Mouse (Mus musculus) kidney, adult 2 months (tissue): ENCODE measurements at regions not wholly inside any gene's neighbourhood (a gene's known extent, or its start where the extent isn't known, plus 50 kb on each side); places are given as distances from the start of the nearest gene placed in this dataset.

Source experiments
- DNase-seq: peaks from one replicate; pipeline ENCODE4 v3.0.0; 2021
- H3K27ac ChIP-seq: fragments of 200-500 bp; 2 replicates; pipeline ENCODE4 v1.5.1; 2012; ENCODE audit warnings: low read depth, low read length, control low read depth, inconsistent platforms; ENCODE audit not compliant: insufficient read depth
- H3K27me3 ChIP-seq: fragments of 200-500 bp; replicated peaks from 2 replicates; pipeline ENCODE4 v1.6.1; 2012; ENCODE audit warnings: mild to moderate bottlenecking, moderate library complexity, low read length, inconsistent platforms; ENCODE audit not compliant: control insufficient read depth, insufficient read depth
- H3K36me3 ChIP-seq: fragments of 200-500 bp; 2 replicates; pipeline ENCODE4 v1.6.1; 2012; ENCODE audit warnings: mild to moderate bottlenecking, moderate library complexity, low read length, inconsistent platforms; ENCODE audit not compliant: control insufficient read depth, insufficient read depth
- H3K4me1 ChIP-seq: fragments of 200-500 bp; 2 replicates; pipeline ENCODE4 v1.6.1; 2011; ENCODE audit warnings: low read length; ENCODE audit not compliant: control insufficient read depth, insufficient read depth
- H3K4me3 ChIP-seq: fragments of 200-500 bp; 2 replicates; pipeline ENCODE4 v1.5.1; 2011; ENCODE audit warnings: mild to moderate bottlenecking, low read depth, low read length, control low read depth; ENCODE audit not compliant: insufficient read depth
- CTCF ChIP-seq: fragments of 200-500 bp; conservative IDR thresholded peaks from 2 replicates; pipeline ENCODE4 v1.5.1; 2011; ENCODE audit warnings: low read depth, mild to moderate bottlenecking, control low read depth, low read length, moderate library complexity, mixed read lengths; ENCODE audit not compliant: insufficient read depth, insufficient read length
- POLR2A ChIP-seq: fragments of 200-500 bp; IDR thresholded peaks from one replicate; pipeline ENCODE4 v1.6.1; 2011; ENCODE audit warnings: low read depth, low read length, control low read depth
- WGBS: fragments of 180-500 bp; shearing (Covaris S2); methylation state at CpG from one replicate; pipeline ENCODE4 v1.1.7; 2018; 5-methylcytosine and 5-hydroxymethylcytosine counted together

DNA sequence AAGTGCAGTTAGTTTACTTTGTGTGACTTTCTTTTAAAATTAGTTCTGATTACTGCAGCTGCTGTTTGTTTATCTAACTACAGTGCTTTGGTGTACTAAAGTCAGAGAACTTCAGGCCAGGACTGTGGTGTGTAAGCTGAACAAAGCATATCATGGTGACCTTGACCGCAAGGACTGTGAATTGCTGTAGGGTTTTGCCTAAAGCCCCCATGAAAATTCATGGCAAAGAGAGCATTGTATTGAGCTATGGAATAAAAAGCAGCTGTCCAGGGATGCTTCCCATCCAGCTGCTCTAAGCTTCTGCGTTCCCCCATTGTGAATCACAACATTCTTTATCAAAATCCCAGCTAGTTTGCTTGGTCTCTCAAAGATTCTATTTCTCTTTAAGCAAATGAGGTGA, 173.0 kb upstream of the Spats2l start:
- Histone ChIP-seq H3K36me3 (no peaks in the 10 kb centered on the region), H3K4me1 (no peaks in the 10 kb centered on the region), H3K4me3 (no peak overlapping the region), H3K27ac (no peak overlapping the region), H3K27me3 (no peaks in the 10 kb centered on the region)
- 83% methylated on average over 2 of the region's 2 CpGs for WGBS
- no peak for DNase-seq
- no peak for TF ChIP-seq POLR2A
- TF ChIP-seq CTCF = no peak

- Histone ChIP-seq H3K27ac (no peak overlapping the region), H3K4me1 (no peaks in the 10 kb centered on the region), H3K27me3 (no peaks in the 10 kb centered on the region), H3K4me3 (no peak overlapping the region), H3K36me3 (no peaks in the 10 kb centered on the region)
- TF ChIP-seq POLR2A (no peak), CTCF (no peak)
- no peak for DNase-seq
- WGBS = 52% methylated on average over 1 of the region's 1 CpGs
Observed at GRCm38 (mm10) chr1:57605525-57605924, 168.4 kb upstream of the Spats2l start.

DNA sequence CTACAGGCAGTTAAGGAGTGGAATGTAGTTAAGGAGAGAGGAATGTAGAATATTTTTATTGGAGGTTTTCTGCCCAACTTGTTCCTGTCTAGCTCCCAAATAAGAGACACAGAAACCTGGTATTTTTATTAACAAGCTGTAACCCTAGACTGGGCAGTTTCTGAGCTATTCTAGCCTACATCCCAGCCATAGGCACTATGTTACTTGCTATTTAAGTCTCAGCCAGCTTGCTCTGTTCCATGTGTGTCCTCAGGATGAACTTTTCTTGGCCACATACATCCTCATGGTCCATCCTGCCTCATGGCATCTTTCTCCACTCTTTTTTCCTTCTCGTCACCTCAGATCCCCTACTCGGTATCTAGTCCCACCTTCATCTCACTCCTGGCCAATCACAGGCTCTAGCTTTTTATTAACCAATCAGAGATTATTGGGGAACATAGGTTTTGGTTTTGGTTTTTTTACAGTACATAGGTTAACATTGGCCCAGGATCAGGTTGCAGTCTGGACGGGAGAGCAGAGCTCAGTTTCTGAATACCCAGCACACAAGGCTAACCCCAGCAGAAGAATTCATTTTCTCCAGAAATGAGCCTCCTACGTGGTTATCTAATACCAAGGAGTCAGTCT, 167.8 kb upstream of the Spats2l start:
- Histone ChIP-seq H3K36me3 (no peaks in the 10 kb centered on the region), H3K27me3 (no peaks in the 10 kb centered on the region), H3K4me3 (no peak overlapping the region), H3K4me1 (no peaks in the 10 kb centered on the region), H3K27ac (no peak overlapping the region)
- DNase-seq = no peak
- WGBS = 58% methylated on average over 4 of the region's 4 CpGs
- TF ChIP-seq POLR2A (no peak), CTCF (no peak)

GRCm38 (mm10) chr1:57607026-57607425, 166.9 kb upstream of the Spats2l start:
- no peaks in the 10 kb centered on the region for H3K36me3 ChIP-seq
- no peaks in the 10 kb centered on the region for H3K4me1 ChIP-seq
- 54% methylated on average over 8 of the region's 8 CpGs for WGBS
- TF ChIP-seq POLR2A (no peak), CTCF (no peak)
- H3K27me3 ChIP-seq = no peaks in the 10 kb centered on the region
- no peak for DNase-seq
- no peak overlapping the region for H3K27ac ChIP-seq
- H3K4me3 ChIP-seq = no peak overlapping the region

- TF ChIP-seq CTCF (no peak), POLR2A (no peak)
- 70% methylated on average over 12 of the region's 12 CpGs for WGBS
Observed at GRCm38 (mm10) chr1:57607626-57608422, 166.1 kb upstream of the Spats2l start.

DNA sequence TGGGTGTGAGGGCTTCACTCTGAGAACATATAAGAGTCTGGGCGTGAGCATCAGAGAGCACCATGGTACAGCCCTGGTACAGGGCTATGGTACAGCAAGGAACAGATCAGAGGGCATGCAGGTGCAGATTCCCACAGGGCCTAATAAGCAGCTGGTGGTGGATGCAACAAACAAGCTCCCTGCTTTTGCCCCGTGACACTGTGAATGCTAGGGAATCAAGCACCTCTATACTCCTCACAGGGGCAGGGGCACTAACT, 165.6 kb upstream of the Spats2l start:
- DNase-seq = no peak
- WGBS = 75% methylated on average over 2 of the region's 2 CpGs
- Histone ChIP-seq H3K27me3 (no peaks in the 10 kb centered on the region), H3K4me1 (peaks cover 5% of the 10 kb centered on the region), H3K4me3 (no peak overlapping the region), H3K27ac (no peak overlapping the region), H3K36me3 (no peaks in the 10 kb centered on the region)
- TF ChIP-seq CTCF = no peak
- no peak for TF ChIP-seq POLR2A

More at GRCm38 (mm10) chr1:57607626-57608422, 166.1 kb upstream of the Spats2l start:
- H3K36me3 ChIP-seq = no peaks in the 10 kb centered on the region
- peaks cover under 1% of the 10 kb centered on the region; the same call in 1 of the 2 replicates for H3K4me1 ChIP-seq
- H3K4me3 ChIP-seq = no peak overlapping the region
- no peaks in the 10 kb centered on the region for H3K27me3 ChIP-seq
- no peak for DNase-seq
- H3K27ac ChIP-seq = no peak overlapping the region

DNA sequence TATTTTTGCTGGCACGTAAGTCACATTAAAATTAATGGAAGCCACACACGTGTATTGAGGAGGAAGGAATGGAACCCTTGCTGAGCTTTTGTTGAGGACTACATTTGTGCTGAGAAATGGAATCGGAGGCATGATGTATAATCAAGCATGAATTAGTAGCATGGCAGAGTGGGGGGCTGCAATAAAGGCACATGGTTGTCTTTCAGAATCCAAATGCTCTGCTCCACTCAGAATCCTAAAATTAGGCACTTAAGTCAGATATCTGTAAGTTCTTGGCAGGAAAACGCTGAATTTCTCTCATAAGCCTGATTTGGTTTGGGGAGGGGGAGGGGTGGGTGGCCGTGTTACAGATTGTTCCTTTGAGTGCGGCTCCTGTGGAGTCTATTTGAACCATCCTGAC, 164.7 kb upstream of the Spats2l start:
- 71% methylated on average over 6 of the region's 6 CpGs for WGBS
- no peak for TF ChIP-seq POLR2A
- TF ChIP-seq CTCF = no peak

More for the DNA sequence above, 164.7 kb upstream of the Spats2l start:
- Histone ChIP-seq H3K27me3 (no peaks in the 10 kb centered on the region), H3K4me3 (no peak overlapping the region), H3K27ac (no peak overlapping the region), H3K36me3 (no peaks in the 10 kb centered on the region), H3K4me1 (peaks cover 6% of the 10 kb centered on the region)
- no peak for DNase-seq
